Mouse (Mus musculus) natural killer cell, adult 2 months (primary cell): ENCODE results near the gene F11.

Experiments
- DNase-seq, 2 experiments: peaks; one replicate each; pipeline ENCODE4 v3.0.0; 2022; ENCODE audit warnings: low spot score in 2 of 2

The F11 gene

DNA sequence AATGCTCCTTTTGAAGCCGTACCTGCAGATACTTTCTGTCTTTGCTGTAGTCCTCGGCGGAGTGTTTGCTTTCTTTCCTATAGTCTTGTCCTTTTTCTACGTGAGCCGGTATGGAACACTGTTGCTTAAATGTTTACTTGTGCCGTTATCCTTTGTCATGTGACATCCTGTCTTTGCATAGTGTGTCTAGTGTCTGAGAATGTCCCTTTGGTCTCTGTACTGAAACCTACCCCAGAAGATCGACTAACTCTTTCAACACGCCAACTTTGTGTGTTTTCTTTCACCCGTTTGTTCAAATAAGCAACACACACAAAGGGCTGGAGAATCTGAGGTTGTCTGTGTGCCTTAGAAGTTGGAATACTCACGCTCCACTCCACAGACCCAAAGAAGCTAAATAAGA, at the start of gene F11:
Gene F11 (minus strand): TSS at position 112 of the 400 bp plus-strand sequence.
- DNase-seq: no peak

DNA sequence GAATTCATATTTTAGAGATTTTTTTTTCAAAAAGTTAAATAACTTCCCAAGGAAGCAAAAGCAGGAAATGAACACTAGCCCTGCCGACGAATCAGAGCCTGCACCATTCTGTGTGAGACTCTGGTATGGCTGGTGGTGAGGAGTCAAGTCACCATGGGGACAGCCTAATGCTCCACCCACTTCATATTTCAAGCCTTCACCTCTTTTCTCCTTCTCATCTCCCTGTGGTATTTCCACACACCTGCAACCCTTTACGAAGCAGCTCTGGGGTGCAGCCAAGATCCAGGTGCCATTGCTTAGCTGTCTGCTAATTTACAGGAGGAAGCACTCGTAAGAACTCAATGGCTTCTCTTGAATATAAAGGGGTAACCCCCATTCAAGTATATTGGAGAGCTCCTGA, 49.1 kb upstream of the F11 start:
- DNase-seq: no peak

DNA sequence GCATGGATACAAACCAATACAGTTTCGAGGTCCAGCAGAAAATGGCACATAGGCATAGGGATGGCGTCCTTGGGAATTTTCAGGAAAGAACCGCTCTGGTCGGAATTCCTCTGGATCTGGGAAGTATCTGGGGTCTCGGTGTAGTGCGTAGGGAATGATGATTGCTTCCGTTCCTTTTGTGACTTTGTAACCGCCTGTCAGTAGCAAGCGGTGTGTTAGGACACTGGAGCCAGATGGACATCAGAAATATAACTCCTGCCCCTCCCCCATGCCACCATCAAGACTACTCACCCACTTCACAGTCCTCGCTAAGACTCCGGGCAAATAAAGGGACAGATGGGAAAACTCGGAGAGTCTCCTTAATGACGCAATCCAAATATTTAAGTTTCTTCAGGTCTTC, 46.5 kb upstream of the F11 start, which contains the start of gene Gm45753:
Gene Gm45753 (minus strand): TSS at position 101 of the 400 bp plus-strand sequence.
- no peak for DNase-seq

DNA sequence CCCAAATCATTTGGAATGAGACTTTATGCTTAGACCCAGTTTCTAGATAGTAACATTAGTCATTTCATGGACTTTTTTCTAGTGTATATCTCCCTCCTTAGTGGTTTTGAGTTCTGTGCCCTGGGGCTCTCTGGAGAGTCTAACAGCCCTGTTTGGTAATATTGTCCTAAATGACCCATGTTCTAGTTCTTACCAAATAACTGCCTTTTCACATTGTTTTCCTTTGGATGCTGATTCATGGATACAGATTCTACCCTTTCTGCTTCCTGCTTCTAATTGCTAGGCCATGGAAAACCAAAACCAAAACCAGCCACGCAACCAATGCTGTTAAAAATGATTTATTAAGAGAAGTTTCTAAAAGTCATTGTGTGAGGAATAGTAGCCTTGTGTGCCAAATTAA, 43.6 kb upstream of the F11 start:
- DNase-seq: no peak

DNA sequence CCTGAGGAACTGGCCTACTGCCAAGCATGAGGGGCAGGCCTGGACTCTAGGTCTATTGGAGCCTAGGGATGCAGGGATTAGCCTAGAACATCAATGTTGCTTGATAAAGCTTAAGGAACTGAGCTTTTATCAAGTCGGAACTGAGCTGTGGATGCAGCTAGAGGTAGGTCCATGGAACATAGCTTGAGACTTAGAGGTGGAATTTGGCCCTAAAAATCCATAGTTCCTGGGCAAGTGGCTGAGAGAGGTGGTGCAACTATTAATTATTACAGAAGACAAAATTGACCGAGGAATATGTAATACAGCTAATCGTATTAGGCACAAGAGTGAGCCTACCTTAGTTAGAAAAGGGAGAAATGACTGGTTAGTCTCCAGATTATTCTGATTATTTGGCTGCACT, 42.5 kb upstream of the F11 start:
- DNase-seq: no peak

DNA sequence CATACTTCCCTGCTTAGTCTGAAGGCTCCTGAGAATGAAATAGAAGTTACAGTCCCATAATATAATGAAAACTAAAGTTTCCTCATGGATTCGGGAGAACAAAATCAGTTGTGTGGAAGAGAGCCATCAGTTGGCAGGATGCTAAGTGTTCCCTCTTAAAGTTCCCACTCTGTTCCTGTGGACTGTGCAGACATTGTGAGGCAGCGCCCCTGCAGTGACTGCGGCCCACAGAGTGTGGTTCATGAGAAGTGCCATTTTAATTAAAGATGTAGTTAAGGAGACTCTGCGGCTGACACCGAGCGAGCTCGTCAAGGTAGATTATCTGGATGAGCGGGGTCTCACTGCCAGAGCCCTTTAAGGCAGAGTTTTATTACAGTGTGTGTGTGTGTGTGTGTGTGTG, 40.6 kb upstream of the F11 start:
- no peak for DNase-seq

DNA sequence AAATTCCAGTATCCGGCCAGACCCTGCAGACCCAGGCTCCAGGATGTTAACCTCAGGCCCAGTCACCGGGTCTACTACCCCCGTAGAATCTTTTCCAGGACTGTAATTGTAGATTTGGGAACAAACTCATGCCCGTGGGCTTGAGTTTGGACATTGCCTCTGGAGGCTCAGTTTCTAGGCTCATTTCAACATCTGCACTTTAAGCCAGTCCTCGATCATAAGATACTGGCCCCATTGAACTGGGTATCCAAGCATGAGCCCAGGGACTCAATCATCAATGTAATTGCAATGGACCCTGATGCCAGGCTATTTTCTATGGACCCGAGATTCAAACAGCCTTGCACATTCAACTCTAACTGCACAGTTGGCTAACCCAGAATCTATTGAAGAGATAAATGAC, 33.4 kb upstream of the F11 start:
- no peak for DNase-seq

DNA sequence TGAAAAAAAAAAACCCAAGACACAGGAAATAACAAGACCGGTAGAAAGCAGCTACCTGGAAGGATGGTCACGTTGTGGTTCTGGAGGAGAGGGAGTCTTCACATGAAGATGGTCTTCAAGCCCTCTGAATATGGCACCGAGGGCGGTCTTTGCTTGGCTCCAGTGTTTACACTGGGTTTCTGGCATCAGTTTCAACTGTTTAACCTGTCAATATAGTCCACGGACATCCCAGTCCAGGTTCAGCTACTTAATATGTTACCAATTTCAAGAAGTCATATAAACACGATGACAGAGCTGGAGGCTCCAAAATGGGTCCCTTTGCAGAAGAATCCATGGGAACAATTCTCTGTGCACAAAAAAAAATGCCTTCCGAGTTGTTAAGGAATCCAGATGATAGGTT, 32.9 kb upstream of the F11 start, which contains the start of gene Klkb1:
Gene Klkb1 (minus strand): TSS at position 173 of the 400 bp plus-strand sequence.
- no peak for DNase-seq

DNA sequence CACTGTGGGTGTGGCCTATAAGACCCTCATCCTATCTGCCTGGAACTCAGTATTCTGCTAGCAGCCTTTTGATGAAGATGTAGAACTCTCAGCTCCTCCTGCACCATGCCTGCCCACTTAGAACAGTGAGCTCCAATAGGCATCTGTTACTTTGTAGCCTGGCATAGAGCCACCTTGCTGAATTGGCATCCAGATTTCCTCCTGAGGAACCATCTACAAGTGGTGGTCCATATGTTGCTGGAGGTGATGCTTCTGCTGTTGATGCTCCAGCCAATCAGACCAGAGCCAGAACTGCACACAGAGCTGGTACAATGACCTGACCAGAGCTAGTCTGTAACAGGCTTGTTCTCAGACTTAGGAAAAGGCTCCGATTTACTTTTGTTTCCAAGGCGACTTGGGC, 30.0 kb upstream of the F11 start:
- DNase-seq: no peak

DNA sequence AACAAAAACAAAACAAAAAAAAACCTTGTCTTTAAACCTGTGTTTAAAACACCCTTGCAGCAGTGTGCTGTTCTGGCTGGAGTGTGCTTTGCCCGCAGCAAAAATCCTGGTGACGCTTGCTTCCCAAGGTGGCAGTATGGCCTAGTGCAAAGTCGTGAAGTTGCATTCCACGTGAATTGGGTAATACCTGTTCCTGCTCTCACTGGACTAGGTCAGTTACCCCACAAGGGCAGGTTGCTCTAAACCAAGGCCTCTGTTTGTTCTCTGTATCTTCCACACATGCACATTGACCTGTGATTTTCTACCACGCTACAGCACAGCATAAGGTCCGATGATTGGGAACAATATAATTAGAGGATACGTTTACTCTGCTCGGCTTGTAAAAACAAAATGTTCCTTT, 19.8 kb upstream of the F11 start:
- no peak for DNase-seq

DNA sequence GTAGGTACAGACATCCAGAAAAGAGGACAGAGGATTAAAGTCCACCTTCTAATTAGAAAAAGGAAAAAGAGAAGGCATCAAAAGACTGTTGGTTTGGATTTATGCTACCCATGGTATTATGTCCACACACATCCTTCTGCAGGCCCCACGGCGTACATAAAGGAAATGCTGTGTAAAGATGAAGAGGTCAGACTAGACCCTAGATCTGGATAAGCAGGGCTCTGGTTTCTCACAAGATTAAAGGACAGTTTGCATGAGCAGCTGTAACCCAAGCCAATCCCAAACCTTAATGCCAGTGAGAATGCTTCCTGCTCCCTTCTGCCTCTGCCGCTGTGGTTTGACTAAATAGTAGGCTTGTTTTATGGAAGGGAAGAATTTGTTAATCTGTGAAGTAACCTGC, 15.6 kb upstream of the F11 start:
- DNase-seq: no peak

DNA sequence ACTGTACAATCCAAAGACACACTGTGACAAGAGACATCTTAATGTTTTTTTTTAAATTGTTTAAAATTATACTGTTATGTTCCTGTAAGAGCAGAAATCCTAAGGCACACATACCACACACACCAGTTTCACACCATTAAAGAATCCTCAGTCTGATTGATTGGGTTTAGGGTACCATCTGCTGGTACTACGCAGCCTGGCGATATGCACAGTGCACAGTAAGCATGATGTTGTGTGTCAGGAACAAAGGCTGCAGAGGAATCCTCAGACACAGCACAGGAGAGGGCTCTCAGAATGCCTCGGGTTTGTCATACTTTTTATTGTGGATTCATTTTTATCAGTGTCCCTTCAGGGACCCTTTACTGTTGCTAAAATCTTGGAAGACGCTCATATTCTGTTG, 12.5 kb upstream of the F11 start:
- DNase-seq: no peak

DNA sequence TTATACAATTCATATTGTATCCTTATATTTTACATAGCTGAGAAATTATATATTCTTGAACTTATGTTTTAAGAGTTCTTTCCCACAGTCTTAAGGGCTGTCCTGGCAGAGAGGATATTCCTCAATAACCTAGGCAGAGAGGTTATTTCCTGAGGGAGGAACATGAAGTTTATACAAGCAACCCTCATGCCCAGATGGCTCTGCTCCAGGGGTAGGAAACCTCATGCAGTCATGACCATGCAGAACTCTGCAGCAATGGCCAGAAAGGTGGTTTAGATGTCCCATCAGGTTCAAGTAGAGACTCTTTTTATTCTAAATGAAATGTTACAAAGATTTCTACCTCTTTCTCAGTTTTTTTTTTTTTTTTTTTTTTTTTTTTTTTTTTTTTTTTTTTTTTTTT, 7.2 kb upstream of the F11 start:
- no peak for DNase-seq

DNA sequence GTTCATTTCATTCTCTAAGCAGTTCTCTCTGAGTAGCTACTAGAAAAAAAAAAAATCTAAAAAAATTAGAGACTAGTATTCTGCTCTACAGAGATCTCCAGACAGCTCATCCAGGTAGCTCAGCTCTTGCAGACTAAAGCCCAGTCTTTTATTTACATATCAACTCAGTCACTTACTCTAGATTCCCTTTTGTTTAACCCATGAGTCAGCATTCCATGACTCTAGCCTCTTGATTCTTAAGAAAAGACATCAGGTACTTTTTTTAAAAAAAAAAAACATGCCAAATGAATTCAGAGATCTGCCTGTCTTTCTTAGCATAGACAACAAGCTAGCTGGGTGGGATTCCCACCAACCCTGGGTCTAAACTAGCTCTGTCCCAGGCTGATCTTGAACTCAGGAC, 6.7 kb upstream of the F11 start:
- no peak for DNase-seq

DNA sequence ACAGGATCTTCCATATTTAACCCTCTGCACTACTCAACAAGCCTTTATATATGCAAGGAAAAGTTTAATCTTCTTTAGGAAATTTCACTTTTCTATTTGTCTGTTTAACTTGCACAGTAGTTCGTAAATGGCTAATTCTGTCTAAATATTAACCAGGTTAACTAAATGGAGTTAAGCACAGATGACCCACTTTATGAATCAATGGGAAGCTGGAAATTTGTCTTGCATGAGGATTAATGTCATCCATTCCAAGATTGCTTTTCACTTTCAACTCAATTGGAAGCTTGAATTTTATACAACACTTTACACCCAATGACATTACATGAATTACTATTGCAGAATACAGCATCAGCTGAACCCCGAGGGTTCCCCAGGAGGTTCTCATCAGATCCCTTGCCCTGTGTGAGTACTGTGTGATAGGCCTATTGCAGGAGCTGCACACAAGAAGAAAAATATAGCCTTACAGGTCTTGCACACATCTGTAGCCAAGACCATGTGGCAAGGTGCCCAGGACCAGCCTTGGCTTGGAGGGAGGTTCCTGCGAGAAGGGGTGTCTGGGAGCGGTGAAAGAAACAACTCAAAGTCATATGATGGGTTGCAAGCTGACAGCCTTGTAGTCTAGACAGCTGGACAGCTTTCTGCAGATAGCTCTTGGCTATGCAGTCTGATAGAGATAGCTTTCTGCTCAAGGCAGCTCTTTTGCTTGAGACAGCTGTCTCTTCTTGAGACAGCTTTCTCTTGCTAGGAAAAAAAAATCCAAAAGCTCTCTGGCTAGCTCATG, 6.0 kb upstream of the F11 start:
- DNase-seq: no peak

DNA sequence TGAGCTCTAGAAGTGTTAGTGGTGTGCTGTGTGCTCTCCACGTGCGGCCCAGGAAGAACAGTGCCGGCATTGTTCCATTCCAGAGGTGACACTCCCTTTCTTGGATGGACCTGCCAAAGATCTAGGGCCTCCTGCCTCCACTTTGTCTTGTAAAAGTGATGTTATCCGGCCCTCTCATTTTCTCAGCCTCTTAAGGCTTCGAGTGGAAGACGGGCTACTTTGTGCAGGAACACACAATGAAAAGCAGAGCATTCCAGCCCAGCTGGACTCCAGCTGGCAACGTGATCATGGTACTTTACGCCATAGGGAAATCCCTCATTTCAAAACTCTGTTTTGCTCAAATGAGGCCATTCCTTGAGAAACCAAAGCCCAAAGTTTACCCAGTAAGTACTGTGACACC, 5.2 kb upstream of the F11 start:
- DNase-seq: no peak

DNA sequence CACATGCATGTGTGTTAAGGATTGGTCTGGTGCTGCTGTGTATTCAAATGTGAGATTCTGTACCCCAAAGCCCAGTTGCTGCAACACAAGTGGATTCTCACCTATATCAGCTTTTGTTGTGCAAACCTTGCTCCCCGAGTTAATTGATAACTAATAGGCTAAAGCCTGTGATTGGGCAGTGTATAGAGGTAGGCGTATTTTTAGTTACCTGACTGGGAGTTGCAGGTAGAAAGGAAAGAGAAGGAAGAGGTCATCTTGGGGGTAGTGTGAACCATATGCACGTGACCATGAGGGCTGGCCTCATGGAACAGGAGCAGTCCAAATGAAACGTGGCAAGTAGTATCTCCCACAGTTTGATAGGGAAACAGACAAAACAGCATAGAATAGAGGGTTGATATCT, 3.1 kb upstream of the F11 start:
- no peak for DNase-seq

DNA sequence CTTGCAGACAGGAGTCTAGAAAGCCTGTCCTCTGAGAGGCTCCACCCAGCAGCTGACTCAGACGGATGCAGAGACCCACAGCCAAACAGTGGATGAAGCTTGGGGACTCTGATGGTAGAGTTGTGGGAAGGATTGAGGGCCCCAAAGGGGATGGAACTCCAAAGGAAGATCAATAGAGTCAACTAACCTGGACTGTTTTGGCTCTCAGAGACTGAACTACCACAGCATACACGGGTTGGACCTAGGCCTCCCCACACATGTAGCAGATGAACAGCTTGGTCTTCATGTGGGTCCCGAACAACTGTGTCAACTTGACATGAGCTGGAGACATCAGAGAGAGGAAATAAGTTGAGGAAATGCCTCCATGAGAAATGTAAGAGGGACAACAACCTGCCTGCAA, 1.0 kb upstream of the F11 start:
- DNase-seq: no peak

DNA sequence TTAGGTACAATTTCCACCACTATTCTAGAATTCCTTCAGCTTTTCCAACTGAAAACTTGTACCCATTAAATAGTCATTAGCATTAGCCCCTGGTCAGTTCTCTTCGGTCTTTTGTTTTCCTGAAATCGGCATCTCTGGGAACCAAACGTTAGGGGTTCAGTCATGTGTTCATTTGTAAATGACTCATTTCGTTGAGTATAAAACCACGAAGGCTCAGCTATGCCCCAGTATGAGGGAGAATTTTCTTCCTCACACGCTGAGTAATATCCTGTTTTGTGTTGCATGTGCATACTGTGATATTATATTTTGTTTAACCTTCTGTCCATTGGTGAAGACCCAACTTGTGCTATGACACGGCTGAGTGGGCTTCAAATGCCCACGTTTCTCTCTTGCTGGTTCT, 3.4 kb downstream of the F11 start:
- no peak for DNase-seq

DNA sequence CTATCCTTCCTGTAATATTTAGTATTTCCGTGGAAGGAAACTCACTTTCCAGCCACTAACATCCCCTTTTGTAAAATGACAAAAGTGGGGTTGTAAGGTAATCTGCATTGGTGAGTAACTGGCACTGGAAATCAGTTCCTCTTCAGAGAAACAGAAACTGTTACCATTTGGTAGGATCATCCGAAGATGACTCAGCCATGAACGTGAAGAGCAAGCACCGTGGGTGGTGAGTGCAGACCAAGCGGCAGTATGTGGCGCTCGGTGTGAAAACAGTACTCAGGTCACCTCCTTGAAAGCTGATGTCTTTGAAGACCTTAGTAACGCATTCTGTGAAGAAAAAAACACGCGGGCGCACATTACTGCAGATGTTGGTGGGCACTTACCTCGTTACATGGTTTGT, 6.8 kb downstream of the F11 start:
- no peak for DNase-seq

DNA sequence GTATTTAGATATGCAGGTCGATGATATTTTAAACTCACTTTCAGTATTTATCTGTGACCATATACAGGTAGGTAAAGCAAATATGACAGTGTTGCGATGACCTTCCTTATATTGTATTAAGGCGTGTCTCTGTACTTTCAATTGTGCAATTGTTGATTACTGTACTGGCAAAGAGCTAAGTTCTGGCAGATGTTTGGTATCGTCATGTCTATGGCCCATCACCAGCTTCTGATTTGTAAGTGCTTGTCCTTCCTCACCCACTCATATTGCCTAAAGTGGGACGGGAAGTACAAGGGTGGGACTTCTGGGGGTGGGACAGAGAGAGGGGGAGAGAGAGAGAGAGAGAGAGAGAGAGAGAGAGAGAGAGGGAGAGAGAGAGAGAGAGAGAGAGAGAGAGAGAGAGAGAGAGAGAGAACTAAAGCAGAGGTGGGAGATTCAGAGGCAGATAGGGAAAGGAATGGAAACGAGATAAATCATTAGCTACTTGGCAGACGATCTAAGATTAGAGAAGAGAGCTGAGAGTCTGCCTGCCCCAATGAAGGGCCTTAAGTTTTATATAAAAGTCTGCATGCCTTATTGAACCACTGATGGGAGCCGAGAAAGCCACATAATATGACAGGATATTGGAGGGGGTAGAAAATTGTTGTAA, 7.5 kb downstream of the F11 start:
- no peak for DNase-seq

DNA sequence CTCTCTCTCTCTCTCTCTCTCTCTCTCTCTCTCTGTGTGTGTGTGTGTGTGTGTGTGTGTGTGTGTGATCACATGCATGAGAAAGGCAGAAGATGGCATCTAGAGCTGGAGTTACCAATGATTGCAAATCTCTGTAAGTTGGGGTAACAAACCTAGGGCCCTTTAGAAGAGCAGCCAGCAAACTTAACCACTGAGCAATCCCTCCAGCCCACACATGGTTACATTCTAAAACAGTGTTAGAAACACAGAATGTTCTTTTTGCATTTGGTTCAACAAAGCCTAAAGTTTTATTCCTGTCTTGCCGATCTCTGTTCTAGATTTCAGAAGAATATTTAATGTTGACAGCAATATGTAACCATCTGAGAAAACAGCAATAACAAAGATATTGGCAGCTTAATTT, 8.2 kb downstream of the F11 start:
- DNase-seq: no peak

DNA sequence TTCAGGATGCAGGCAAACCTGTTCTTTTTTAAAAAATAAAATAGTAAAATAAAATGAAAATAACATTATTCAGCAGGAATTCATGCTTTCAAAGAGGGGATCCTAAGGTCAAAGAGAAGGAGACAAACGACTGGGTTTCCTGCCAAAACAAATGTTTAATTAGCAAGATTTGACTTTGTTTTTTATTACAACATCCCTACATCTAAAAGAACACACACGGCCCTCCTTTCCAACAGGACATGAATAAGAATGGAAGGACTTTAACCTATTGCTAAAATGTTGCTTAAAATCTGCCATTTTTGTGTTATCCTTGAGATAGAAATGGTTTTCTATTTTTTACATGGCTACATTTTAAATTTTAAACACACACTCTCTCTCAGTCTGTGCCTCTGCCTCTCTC, 8.7 kb downstream of the F11 start:
- DNase-seq: no peak

DNA sequence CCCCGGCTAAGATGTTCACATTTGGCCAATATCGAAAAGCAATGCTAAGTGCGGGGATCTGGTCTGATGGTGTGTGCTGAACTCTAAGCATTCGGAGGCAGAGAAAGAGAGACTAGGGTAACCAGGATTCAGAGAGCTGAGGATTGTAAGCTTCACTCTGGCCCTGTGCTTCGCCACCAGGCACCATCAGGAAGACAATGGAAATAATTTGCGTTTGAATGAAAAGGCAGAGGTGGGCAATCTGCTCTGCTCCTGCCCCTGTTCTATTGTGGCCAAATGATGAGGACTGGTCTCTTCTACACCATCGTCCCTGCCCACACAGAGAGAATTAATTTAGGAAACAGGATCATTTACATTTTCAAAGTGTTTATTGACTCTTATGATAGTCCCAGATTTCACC, 15.5 kb downstream of the F11 start:
- no peak for DNase-seq
